Mouse (Mus musculus): Measurements from ENCODE around the gene C3. TPM values are rescaled to one million over a fixed set of nuclear protein-coding genes. Genes with fewer than 3 reads are reported as not detected.

C3 gene
- polyA plus RNA-seq, 1 experiment from 2014 or later: 1.4 TPM

DNA sequence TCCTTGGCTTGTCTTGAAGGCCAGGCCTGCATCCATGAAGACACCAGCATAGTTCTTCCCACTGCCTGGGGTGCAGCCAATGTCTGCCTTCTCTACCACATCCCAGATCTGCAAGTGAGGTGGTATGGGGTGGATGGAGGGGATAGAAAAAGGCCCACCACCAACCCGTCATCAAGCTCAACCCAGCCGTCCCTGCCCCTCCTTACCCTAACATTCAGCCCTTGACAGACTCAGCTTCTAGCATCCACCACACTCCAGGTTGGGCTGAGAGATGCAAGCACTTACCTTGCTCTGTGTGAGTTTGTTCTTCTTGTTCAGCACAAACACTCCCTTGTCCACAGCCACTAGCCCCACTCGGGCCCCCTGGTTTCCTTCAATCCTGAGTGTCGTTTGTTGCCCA is 6.0 kb downstream of the C3 start:
- no peak overlapping the region for H3K27ac ChIP-seq (ENCODE audit: low read length)
- H3K36me3 ChIP-seq (ENCODE audit: control insufficient read depth, insufficient read depth, low read length): no peaks in the 10 kb centered on the region
- H3K9ac ChIP-seq (replicated peaks; ENCODE audit: low read depth, low read length): no peak overlapping the region
- WGBS: 56% methylated on average over 4 of the region's 4 CpGs
- no peak overlapping the region for H3K4me3 ChIP-seq (ENCODE audit: low read depth, low read length)
- no peaks in the 10 kb centered on the region for H3K4me1 ChIP-seq (ENCODE audit: control insufficient read depth, insufficient read depth, low read length)
- H3K4me2 ChIP-seq (replicated peaks; ENCODE audit: low read depth, low read length): no peak overlapping the region
- no peak for ATAC-seq (ENCODE audit: insufficient number of reproducible peaks, insufficient read depth, low FRiP score, low read depth)
- H3K9me3 ChIP-seq (ENCODE audit: control insufficient read depth, low read depth, low read length): no peaks in the 10 kb centered on the region
- no peaks in the 10 kb centered on the region for H3K27me3 ChIP-seq (ENCODE audit: control insufficient read depth, insufficient read depth, low read length)

DNA sequence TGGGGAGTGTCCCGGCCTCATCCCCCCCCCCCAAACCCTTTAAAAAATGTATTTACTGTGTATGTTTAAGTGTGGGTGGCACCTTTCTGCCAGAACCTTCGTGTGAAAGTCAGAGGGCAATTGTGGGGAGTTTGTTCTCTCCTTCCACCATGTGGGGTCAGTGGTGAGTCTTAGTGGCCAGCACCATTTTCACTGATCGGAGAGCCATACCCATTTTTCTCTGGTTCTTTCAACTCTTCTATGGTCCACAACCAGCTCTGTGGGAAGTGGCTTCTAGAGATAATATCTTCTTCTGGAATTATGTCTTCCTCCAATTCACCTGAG is 8.1 kb downstream of the C3 start:
- Histone ChIP-seq H3K9ac (replicated peaks; ENCODE audit: low read depth, low read length) (no peak overlapping the region), H3K27ac (ENCODE audit: low read length) (no peak overlapping the region), H3K4me2 (replicated peaks; ENCODE audit: low read depth, low read length) (no peak overlapping the region), H3K36me3 (ENCODE audit: control insufficient read depth, insufficient read depth, low read length) (no peaks in the 10 kb centered on the region), H3K9me3 (ENCODE audit: control insufficient read depth, low read depth, low read length) (no peaks in the 10 kb centered on the region), H3K4me3 (ENCODE audit: low read depth, low read length) (no peak overlapping the region), H3K4me1 (ENCODE audit: control insufficient read depth, insufficient read depth, low read length) (no peaks in the 10 kb centered on the region), H3K27me3 (ENCODE audit: control insufficient read depth, insufficient read depth, low read length) (no peaks in the 10 kb centered on the region)
- ATAC-seq (ENCODE audit: insufficient number of reproducible peaks, insufficient read depth, low FRiP score, low read depth): no peak
- WGBS: 13% methylated on average over 3 of the region's 3 CpGs

DNA sequence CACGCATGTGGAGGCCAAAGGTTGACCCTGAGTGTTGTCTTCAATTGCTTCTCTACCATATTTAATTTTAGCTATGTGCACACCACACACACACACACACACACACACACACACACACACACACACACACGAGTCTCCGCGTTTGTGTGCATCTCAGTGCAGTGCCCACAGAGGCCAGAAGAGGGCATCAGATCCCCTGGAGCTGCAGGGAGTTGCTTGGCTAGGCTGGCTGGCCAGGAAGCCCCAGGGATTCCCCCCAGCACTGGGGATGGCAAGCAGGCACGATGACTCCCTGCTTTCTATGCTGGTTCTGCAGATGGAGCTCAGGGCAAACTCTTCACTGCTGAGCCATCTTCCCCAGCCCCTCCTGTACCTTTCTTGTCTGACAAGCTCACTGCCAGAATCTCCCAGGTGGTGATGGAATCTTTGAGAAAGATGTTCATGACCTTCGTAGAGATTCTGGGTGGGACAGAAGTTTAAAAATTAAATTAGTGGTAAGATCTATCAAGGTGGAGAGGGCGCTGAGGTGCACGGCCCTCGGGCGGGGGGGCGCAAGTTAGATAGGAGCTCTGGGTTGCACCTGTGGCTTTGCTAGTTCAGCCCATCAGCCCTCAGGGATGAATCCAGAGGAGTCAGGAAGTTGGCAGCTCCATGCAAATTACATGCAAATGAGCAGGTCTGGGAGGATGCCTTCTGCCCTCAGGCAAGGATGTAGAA is 8.6 kb downstream of the C3 start:
- Histone ChIP-seq H3K27ac (ENCODE audit: low read length) (no peak overlapping the region), H3K9ac (replicated peaks; ENCODE audit: low read depth, low read length) (no peak overlapping the region), H3K9me3 (ENCODE audit: control insufficient read depth, low read depth, low read length) (no peaks in the 10 kb centered on the region), H3K36me3 (ENCODE audit: control insufficient read depth, insufficient read depth, low read length) (no peaks in the 10 kb centered on the region), H3K4me2 (replicated peaks; ENCODE audit: low read depth, low read length) (no peak overlapping the region), H3K4me1 (ENCODE audit: control insufficient read depth, insufficient read depth, low read length) (no peaks in the 10 kb centered on the region), H3K4me3 (ENCODE audit: low read depth, low read length) (no peak overlapping the region), H3K27me3 (ENCODE audit: control insufficient read depth, insufficient read depth, low read length) (no peaks in the 10 kb centered on the region)
- WGBS: 23% methylated on average over 11 of the region's 11 CpGs
- ATAC-seq (ENCODE audit: insufficient number of reproducible peaks, insufficient read depth, low FRiP score, low read depth): no peak

DNA sequence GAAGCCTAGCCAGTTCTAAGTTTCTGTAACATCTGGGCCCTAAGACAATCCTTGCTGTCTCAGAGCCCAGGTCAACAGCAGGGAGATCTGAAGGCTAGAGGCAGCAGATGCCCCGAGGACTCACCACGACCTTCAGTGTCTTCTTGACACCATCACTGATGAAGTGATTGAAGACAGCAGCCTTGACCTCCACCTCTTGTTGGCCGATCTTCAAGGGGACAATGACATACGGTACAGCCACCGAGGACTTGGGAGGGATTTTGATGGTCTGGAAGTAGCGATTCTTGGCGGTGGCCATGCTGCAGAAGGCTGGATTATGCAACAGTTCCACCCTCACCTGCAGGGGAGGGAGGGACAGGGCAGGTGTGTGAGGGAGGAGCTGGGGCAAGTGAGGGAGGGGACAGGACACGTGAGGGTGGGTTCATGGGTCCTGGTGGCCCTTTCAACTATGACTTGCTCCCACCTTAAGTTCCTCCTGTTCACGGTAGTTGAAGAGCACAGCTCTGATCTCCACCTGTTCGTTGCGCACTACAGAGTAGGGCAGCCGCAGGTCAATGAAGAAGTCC is 9.5 kb downstream of the C3 start:
- Histone ChIP-seq H3K27ac (ENCODE audit: low read length) (no peak overlapping the region), H3K9ac (replicated peaks; ENCODE audit: low read depth, low read length) (no peak overlapping the region), H3K4me1 (ENCODE audit: control insufficient read depth, insufficient read depth, low read length) (no peaks in the 10 kb centered on the region), H3K36me3 (ENCODE audit: control insufficient read depth, insufficient read depth, low read length) (no peaks in the 10 kb centered on the region), H3K27me3 (ENCODE audit: control insufficient read depth, insufficient read depth, low read length) (no peaks in the 10 kb centered on the region), H3K4me2 (replicated peaks; ENCODE audit: low read depth, low read length) (no peak overlapping the region), H3K4me3 (ENCODE audit: low read depth, low read length) (no peak overlapping the region), H3K9me3 (ENCODE audit: control insufficient read depth, low read depth, low read length) (no peaks in the 10 kb centered on the region)
- ATAC-seq (ENCODE audit: insufficient number of reproducible peaks, insufficient read depth, low FRiP score, low read depth): no peak
- 62% methylated on average over 12 of the region's 12 CpGs for WGBS

DNA sequence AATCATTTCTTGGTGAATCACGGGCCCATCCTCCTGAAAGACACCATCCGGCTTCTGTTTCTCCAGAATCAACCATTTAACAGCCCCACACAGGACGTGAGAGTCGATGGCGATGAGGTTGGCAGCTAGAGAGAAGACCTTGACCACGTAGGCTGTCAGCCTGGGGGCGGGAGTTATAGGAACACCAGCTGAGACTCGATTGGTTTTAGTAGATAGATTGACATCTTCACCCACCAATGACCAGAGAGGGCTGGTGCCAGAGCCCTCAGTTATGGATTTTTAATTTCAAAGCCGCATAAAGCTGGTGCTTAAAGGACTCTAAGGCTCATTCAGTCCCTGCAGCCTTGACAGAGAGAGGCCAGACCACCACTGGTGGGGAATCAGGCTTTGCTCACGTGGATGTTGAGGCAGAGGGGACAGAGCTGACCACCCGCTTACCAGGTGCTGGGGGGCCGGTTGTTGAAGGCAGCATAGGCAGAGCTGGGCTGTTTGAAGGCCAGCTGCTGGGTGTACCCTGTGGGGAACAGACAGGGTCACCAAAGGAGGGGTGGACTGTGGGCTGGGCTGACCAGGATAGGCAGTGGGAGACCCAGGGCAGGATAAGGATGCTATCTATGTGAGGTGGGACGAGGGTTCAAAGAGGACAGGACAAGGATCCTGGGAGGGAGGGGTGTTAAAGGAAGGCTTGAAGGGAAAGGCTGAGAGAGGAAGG is 13.1 kb downstream of the C3 start:
- H3K9me3 ChIP-seq (ENCODE audit: control insufficient read depth, low read depth, low read length): no peaks in the 10 kb centered on the region
- WGBS: 42% methylated on average over 13 of the region's 13 CpGs
- H3K27ac ChIP-seq (ENCODE audit: low read length): no peak overlapping the region
- H3K4me3 ChIP-seq (ENCODE audit: low read depth, low read length): no peak overlapping the region
- no peaks in the 10 kb centered on the region for H3K4me1 ChIP-seq (ENCODE audit: control insufficient read depth, insufficient read depth, low read length)
- no peaks in the 10 kb centered on the region for H3K27me3 ChIP-seq (ENCODE audit: control insufficient read depth, insufficient read depth, low read length)
- no peak overlapping the region for H3K4me2 ChIP-seq (replicated peaks; ENCODE audit: low read depth, low read length)
- no peaks in the 10 kb centered on the region for H3K36me3 ChIP-seq (ENCODE audit: control insufficient read depth, insufficient read depth, low read length)
- 0 out of 2 replicates have a peak, but pooled peaks have one; percentile 19 for ATAC-seq (ENCODE audit: insufficient number of reproducible peaks, insufficient read depth, low FRiP score, low read depth)
- H3K9ac ChIP-seq (replicated peaks; ENCODE audit: low read depth, low read length): no peak overlapping the region

DNA sequence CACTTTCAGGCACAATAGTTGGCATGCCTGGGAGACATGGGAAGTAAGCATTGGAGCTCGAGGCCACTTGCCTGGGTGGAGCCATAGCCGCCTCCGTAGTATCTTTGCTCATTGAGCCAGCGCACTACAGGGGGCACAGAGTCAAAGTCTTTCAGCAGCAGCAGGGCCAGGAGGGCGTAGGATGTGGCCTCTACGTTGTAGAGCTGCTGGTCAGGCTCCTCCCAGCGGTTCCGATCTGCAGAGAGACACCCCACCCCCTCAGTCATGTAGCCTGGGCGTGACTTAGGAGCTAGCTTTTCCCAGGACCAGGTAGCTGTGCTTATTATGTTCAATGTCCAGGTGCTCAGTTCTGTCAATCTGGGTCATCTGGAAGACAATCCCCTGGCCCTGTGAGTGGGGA is 16.4 kb downstream of the C3 start:
- Histone ChIP-seq H3K4me1 (ENCODE audit: control insufficient read depth, insufficient read depth, low read length) (no peaks in the 10 kb centered on the region), H3K4me3 (ENCODE audit: low read depth, low read length) (no peak overlapping the region), H3K27me3 (ENCODE audit: control insufficient read depth, insufficient read depth, low read length) (no peaks in the 10 kb centered on the region), H3K27ac (ENCODE audit: low read length) (no peak overlapping the region), H3K36me3 (ENCODE audit: control insufficient read depth, insufficient read depth, low read length) (no peaks in the 10 kb centered on the region), H3K9ac (replicated peaks; ENCODE audit: low read depth, low read length) (no peak overlapping the region), H3K4me2 (replicated peaks; ENCODE audit: low read depth, low read length) (no peak overlapping the region), H3K9me3 (ENCODE audit: control insufficient read depth, low read depth, low read length) (no peaks in the 10 kb centered on the region)
- no peak for ATAC-seq (ENCODE audit: insufficient number of reproducible peaks, insufficient read depth, low FRiP score, low read depth)
- WGBS: 67% methylated on average over 9 of the region's 9 CpGs

DNA sequence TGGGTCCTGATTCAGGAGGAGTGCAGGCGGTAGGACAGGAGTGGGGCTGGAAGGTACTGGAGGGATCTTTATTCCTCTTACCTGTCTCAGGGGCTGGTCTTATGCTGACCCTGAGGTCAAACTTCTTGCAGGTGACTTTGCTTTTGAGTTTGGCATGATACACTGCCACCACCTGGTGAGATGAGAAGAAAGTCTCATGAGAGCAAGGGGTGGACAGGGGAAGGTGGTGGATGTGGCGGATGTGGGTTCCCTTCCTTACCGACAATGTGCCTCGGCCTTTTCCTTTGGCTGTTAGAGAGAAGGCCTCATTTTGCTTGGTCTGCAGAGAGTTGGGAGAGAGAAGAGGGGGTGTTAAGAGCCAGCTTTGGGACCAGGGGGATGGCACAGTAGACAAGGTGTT is 18.6 kb downstream of the C3 start:
- 58% methylated on average over 4 of the region's 4 CpGs for WGBS

DNA sequence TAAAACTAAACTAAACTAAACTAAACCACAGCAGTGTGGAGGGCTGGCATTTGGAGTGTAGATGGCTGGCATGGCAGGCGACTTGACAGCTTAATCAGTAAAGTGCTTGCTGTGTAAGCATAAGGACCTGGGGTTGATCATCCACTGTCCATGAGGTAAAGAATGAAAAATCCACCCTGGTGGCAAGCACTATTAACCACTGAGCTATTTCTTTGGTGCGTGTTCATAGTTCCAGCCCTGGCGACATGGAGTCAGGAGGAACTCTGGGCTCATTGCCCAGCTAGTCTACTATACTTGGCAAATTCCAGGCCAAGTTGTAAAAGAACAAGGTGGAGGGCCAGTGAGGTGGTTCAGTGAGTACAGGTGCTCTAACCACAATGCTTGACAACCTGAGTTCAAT is 20.0 kb downstream of the C3 start:
- Histone ChIP-seq H3K4me1 (ENCODE audit: control insufficient read depth, insufficient read depth, low read length) (no peaks in the 10 kb centered on the region), H3K36me3 (ENCODE audit: control insufficient read depth, insufficient read depth, low read length) (no peaks in the 10 kb centered on the region), H3K4me3 (ENCODE audit: low read depth, low read length) (no peak overlapping the region), H3K27me3 (ENCODE audit: control insufficient read depth, insufficient read depth, low read length) (no peaks in the 10 kb centered on the region), H3K27ac (ENCODE audit: low read length) (no peak overlapping the region), H3K9ac (replicated peaks; ENCODE audit: low read depth, low read length) (no peak overlapping the region), H3K4me2 (replicated peaks; ENCODE audit: low read depth, low read length) (no peak overlapping the region), H3K9me3 (ENCODE audit: control insufficient read depth, low read depth, low read length) (no peaks in the 10 kb centered on the region)
- WGBS: 93% methylated on average over 3 of the region's 3 CpGs
- ATAC-seq (ENCODE audit: insufficient number of reproducible peaks, insufficient read depth, low FRiP score, low read depth): no peak

More for the DNA sequence above, 18.6 kb downstream of the C3 start:
- no peak for ATAC-seq (ENCODE audit: insufficient number of reproducible peaks, insufficient read depth, low FRiP score, low read depth)
- Histone ChIP-seq H3K36me3 (ENCODE audit: control insufficient read depth, insufficient read depth, low read length) (no peaks in the 10 kb centered on the region), H3K4me3 (ENCODE audit: low read depth, low read length) (no peak overlapping the region), H3K9ac (replicated peaks; ENCODE audit: low read depth, low read length) (no peak overlapping the region), H3K9me3 (ENCODE audit: control insufficient read depth, low read depth, low read length) (no peaks in the 10 kb centered on the region), H3K27ac (ENCODE audit: low read length) (no peak overlapping the region), H3K4me1 (ENCODE audit: control insufficient read depth, insufficient read depth, low read length) (no peaks in the 10 kb centered on the region), H3K4me2 (replicated peaks; ENCODE audit: low read depth, low read length) (no peak overlapping the region), H3K27me3 (ENCODE audit: control insufficient read depth, insufficient read depth, low read length) (no peaks in the 10 kb centered on the region)
